Mouse (Mus musculus): Measurements from ENCODE around the gene Apc2.

DNA sequence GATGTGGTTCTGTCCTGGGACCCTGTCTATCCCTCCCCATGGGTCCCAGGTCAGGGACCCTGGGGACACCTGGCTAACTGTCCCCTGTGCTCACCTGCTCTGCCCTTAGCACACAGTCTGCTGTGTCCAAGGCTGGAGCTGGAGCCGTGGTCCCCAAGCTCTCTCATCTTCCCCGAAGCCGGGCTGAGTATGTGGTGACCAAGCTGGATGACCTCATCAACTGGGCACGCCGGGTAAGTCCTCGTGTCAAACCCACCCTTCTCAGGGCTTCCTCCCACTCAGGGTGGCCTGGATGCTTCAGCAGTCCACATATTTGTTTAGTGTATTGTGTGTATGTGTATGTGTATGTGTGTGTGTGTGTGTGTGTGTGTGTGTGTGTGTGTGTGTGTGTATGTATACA, 42.2 kb upstream of the Apc2 start:
- no peak for TF ChIP-seq MAZ (IDR thresholded peaks at IDR 0.05; ENCODE audit: low read depth, low read length)
- no peak for TF ChIP-seq POLR2A (IDR thresholded peaks at IDR 0.05; ENCODE audit: low read depth, low read length)
- TF ChIP-seq ZMIZ1 (IDR thresholded peaks at IDR 0.05; ENCODE audit: low read depth, low read length), result no peak
- no peak for TF ChIP-seq TBP (conservative IDR thresholded peaks at IDR 0.05; ENCODE audit: low read depth, low read length)
- no peak for TF ChIP-seq CTCF (conservative IDR thresholded peaks at IDR 0.05 in 1 of 2, IDR thresholded peaks at IDR 0.05 in 1 of 2; ENCODE audit: low read depth in 2 of 2, low read length in 2 of 2)
- no peak for TF ChIP-seq MAX (IDR thresholded peaks at IDR 0.05; ENCODE audit: low read length)
- no peak for TF ChIP-seq RCOR1 (conservative IDR thresholded peaks at IDR 0.05; ENCODE audit: low read depth, low read length)
- TF ChIP-seq ETS1 (conservative IDR thresholded peaks at IDR 0.05; ENCODE audit: low read depth, low read length), result no peak
- no peak for TF ChIP-seq USF1 (IDR thresholded peaks at IDR 0.05; ENCODE audit: low read depth, low read length)
- no peak for TF ChIP-seq USF2 (conservative IDR thresholded peaks at IDR 0.05; ENCODE audit: low read depth, low read length)
- TF ChIP-seq EP300 (IDR thresholded peaks at IDR 0.05; ENCODE audit: low read length), result no peak
- TF ChIP-seq ELF1 (IDR thresholded peaks at IDR 0.05; ENCODE audit: low read depth, low read length), result no peak
- no peak for TF ChIP-seq E2F4 (IDR thresholded peaks at IDR 0.05; ENCODE audit: insufficient replicate concordance, low read depth, low read length)
